Mouse (Mus musculus): Measurements from ENCODE around the gene Cdc42ep4. TPM values are rescaled to one million over a fixed set of nuclear protein-coding genes. Genes with fewer than 3 reads are reported as not detected.

Cdc42ep4 gene
- polyA plus RNA-seq, 1 experiment from 2014 or later, result 51.6 TPM

GRCm38 (mm10) chr11:113758851-113759250 lies 7.2 kb upstream of the Cdc42ep4 start:
- WGBS, result 91% methylated on average over 5 of the region's 5 CpGs
- Histone ChIP-seq H3K9ac (replicated peaks; ENCODE audit: low read depth, low read length) (no peak overlapping the region), H3K4me2 (replicated peaks; ENCODE audit: low read depth, low read length) (no peak overlapping the region), H3K4me3 (ENCODE audit: low read depth, low read length) (no peak overlapping the region), H3K9me3 (ENCODE audit: control insufficient read depth, low read depth, low read length) (no peaks in the 10 kb centered on the region), H3K4me1 (ENCODE audit: control insufficient read depth, insufficient read depth, low read length) (peaks cover 11% of the 10 kb centered on the region; the same call in 1 of the 2 replicates), H3K27ac (ENCODE audit: low read length) (no peak overlapping the region), H3K36me3 (ENCODE audit: control insufficient read depth, insufficient read depth, low read length) (no peaks in the 10 kb centered on the region), H3K27me3 (ENCODE audit: control insufficient read depth, insufficient read depth, low read length) (no peaks in the 10 kb centered on the region)
- no peak for ATAC-seq (ENCODE audit: insufficient number of reproducible peaks, insufficient read depth, low FRiP score, low read depth)

DNA sequence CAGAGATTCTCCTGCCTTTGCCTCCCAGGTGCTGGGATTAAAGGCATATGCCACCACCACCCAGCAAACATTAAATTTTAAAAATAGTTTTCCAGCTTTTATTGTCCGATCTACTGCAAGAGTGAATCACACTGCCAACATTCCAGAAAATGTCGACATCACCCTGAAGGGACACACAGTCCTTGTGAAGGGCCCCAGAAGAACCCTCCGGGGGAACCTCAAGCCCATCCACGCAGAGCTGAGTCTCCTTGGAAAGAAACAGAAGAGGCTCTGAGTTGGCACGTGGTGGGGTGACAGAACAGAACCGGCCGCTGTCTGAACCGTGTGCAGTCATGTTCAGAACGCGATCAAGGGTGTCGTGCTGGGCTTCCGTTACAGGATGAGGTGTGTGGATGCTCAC lies 4.9 kb upstream of the Cdc42ep4 start:
- H3K36me3 ChIP-seq (ENCODE audit: control insufficient read depth, insufficient read depth, low read length), result no peaks in the 10 kb centered on the region
- H3K4me1 ChIP-seq (ENCODE audit: control insufficient read depth, insufficient read depth, low read length), result peaks cover 11% of the 10 kb centered on the region; the same call in 1 of the 2 replicates
- no peak overlapping the region for H3K9ac ChIP-seq (replicated peaks; ENCODE audit: low read depth, low read length)
- no peak overlapping the region for H3K4me3 ChIP-seq (ENCODE audit: low read depth, low read length)
- H3K27me3 ChIP-seq (ENCODE audit: control insufficient read depth, insufficient read depth, low read length), result no peaks in the 10 kb centered on the region
- WGBS, result 88% methylated on average over 12 of the region's 12 CpGs
- ATAC-seq (ENCODE audit: insufficient number of reproducible peaks, insufficient read depth, low FRiP score, low read depth), result no peak
- no peaks in the 10 kb centered on the region for H3K9me3 ChIP-seq (ENCODE audit: control insufficient read depth, low read depth, low read length)
- no peak overlapping the region for H3K4me2 ChIP-seq (replicated peaks; ENCODE audit: low read depth, low read length)
- H3K27ac ChIP-seq (ENCODE audit: low read length), result no peak overlapping the region; the same call in 1 of the 2 replicates

- H3K4me2 ChIP-seq (replicated peaks; ENCODE audit: low read depth, low read length), result no peak overlapping the region
- ATAC-seq (ENCODE audit: insufficient number of reproducible peaks, insufficient read depth, low FRiP score, low read depth), result no peak
- H3K27ac ChIP-seq (ENCODE audit: low read length), result peak overlapping the region; percentile 79
- H3K4me1 ChIP-seq (ENCODE audit: control insufficient read depth, insufficient read depth, low read length), result peaks cover 11% of the 10 kb centered on the region; the same call in 1 of the 2 replicates
- H3K27me3 ChIP-seq (ENCODE audit: control insufficient read depth, insufficient read depth, low read length), result no peaks in the 10 kb centered on the region
- no peak overlapping the region for H3K4me3 ChIP-seq (ENCODE audit: low read depth, low read length)
- H3K9me3 ChIP-seq (ENCODE audit: control insufficient read depth, low read depth, low read length), result no peaks in the 10 kb centered on the region
- H3K36me3 ChIP-seq (ENCODE audit: control insufficient read depth, insufficient read depth, low read length), result no peaks in the 10 kb centered on the region
- WGBS, result 64% methylated on average over 14 of the region's 14 CpGs
- no peak overlapping the region for H3K9ac ChIP-seq (replicated peaks; ENCODE audit: low read depth, low read length)
These were observed 4.2 kb upstream of the Cdc42ep4 start for GRCm38 (mm10) chr11:113755878-113756277.

DNA sequence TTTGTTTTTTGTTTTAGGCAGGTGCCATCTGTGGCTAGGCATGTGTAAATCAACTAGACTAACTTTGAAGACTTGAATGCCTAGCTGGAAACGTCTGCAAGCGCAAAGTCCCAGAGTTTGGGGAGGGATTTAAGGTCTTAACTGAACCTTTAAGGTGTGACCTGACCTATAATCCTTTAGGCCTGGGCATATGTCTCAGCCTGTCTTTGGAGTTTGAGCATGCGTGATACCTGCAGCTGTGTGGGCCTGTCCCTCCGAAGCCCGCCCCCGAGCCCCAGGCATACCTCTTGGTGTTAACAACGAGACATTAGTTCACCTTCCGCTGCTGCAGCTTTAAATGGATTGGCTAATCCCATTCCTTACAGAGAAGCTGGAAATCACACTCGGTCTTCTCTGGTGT lies 3.2 kb upstream of the Cdc42ep4 start:
- no peak for ATAC-seq (ENCODE audit: insufficient number of reproducible peaks, insufficient read depth, low FRiP score, low read depth)
- Histone ChIP-seq H3K4me3 (ENCODE audit: low read depth, low read length) (no peak overlapping the region), H3K9ac (replicated peaks; ENCODE audit: low read depth, low read length) (no peak overlapping the region), H3K36me3 (ENCODE audit: control insufficient read depth, insufficient read depth, low read length) (no peaks in the 10 kb centered on the region), H3K4me1 (ENCODE audit: control insufficient read depth, insufficient read depth, low read length) (peaks cover 11% of the 10 kb centered on the region; the same call in 1 of the 2 replicates), H3K27me3 (ENCODE audit: control insufficient read depth, insufficient read depth, low read length) (no peaks in the 10 kb centered on the region), H3K9me3 (ENCODE audit: control insufficient read depth, low read depth, low read length) (no peaks in the 10 kb centered on the region), H3K4me2 (replicated peaks; ENCODE audit: low read depth, low read length) (no peak overlapping the region), H3K27ac (ENCODE audit: low read length) (peak overlapping the region; percentile 79)
- WGBS, result 35% methylated on average over 9 of the region's 9 CpGs

DNA sequence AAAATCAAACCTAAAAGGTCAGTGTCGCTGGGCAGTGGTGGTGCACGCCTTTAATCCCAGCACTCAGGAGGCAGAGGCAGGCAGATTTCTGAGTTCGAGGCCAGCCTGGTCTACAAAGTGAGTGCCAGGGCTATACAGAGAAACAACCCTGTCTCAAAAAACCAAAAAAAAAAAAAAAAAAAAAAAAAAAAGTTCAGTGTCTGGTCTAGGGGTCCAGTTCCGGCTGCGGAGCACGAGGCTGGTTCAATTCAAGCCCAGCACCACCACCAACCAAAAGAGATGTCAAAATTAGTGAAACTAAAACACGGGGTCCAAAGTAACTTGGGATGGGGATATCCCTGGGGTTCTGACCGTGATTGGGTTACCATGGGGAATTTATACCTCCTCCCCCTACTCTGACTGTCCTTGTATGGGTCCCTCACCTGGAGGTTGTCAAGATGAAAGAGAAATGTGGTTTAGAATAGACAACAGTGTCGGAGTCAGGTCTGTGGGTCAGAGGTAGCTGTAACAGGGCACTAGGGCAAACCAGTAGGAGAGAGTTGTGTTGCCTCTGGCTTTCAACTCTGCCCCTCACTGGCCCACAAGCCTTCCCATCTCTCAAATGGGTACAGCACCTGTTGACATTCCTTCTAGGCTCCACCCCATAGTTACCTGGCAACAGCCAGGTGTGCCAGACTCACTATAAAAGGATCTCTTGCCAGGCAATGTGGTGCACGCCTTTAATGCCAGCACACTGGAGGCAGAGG lies 1.2 kb upstream of the Cdc42ep4 start:
- Histone ChIP-seq H3K27me3 (ENCODE audit: control insufficient read depth, insufficient read depth, low read length) (no peaks in the 10 kb centered on the region), H3K36me3 (ENCODE audit: control insufficient read depth, insufficient read depth, low read length) (peaks cover 6% of the 10 kb centered on the region; the same call in 1 of the 2 replicates), H3K4me1 (ENCODE audit: control insufficient read depth, insufficient read depth, low read length) (peaks cover 23% of the 10 kb centered on the region), H3K9ac (replicated peaks; ENCODE audit: low read depth, low read length) (no peak overlapping the region), H3K4me2 (replicated peaks; ENCODE audit: low read depth, low read length) (peak overlapping the region; percentile 76), H3K4me3 (ENCODE audit: low read depth, low read length) (no peak overlapping the region), H3K27ac (ENCODE audit: low read length) (no peak overlapping the region), H3K9me3 (ENCODE audit: control insufficient read depth, low read depth, low read length) (no peaks in the 10 kb centered on the region)
- no peak for ATAC-seq (ENCODE audit: insufficient number of reproducible peaks, insufficient read depth, low FRiP score, low read depth)
- WGBS, result 94% methylated on average over 10 of the region's 10 CpGs

DNA sequence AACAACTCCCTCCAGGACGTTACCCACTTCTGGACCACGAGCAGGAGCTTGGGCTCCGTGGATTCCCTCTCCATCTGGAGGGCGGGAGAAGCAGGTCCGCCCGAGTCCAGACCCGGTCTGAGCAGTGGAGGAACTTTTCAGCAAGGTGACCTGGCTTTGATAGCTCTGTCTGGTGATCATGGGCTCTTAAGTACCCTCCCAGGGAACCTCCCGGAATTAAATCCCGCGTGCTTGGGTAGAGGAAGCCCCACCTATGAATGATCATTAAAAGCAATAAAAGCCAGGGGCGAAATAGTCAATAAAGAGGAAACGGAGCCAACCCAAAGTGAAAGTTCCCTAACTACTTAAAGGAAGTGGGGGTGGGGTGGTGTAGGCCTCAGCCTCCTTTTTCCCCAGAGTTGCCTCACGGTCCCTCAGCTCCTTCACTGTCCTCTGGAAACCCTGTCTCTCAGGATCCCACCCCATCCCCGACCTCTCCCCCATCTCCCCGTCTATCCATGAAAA lies 529 bp upstream of the Cdc42ep4 start:
- 19% methylated on average over 15 of the region's 15 CpGs for WGBS

DNA sequence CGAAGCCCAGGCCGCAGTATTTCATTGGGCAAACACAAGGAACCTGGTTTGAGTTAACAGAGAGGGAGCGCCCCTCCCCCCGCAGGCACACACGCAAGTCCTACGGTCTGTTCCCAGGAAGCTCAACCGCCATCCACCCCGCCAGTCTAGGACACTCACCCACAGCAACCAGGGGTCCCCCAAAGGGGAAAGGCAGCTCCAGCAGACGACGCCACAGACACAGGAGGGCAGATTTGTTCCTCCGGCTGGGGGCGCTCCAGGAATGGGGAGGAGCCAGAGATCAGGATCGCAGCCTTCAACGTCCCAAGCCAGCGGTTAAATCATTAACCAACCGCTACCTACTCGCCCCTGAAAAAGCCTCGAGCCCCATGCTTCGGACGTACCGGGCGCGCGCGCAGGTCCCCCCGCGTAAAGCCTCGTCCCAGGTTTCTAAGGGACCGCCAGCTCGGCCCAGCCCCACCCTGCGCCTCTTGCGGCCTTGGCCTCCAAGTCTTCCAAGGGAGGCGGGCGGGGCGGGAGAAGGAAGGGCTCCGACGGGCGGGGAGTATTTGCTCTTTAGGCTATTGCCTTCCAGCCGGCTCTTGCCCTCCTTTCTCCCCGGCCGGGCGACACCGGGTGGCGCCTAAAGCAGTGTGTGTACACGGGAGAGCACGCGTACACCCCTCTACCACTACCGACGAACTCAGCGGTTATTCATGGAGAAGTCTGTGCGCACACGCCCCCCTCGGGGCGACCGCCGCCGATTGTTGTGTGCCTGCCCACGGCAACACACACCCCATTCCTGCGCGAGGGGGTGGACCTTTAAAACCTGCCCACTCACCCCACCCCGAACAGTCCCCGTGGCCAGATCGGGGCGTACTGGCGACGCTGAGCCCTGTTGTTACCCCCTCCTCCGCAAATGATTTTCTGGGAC lies 854 bp downstream of the Cdc42ep4 start:
- H3K27me3 ChIP-seq (ENCODE audit: control insufficient read depth, insufficient read depth, low read length), result no peaks in the 10 kb centered on the region
- H3K36me3 ChIP-seq (ENCODE audit: control insufficient read depth, insufficient read depth, low read length), result peaks cover 6% of the 10 kb centered on the region; the same call in 1 of the 2 replicates
- peak; percentile 34 for ATAC-seq (ENCODE audit: insufficient number of reproducible peaks, insufficient read depth, low FRiP score, low read depth)
- WGBS, result under 1% methylated on average over 67 of the region's 67 CpGs
- H3K4me3 ChIP-seq (ENCODE audit: low read depth, low read length), result peak overlapping the region; percentile 96
- H3K27ac ChIP-seq (ENCODE audit: low read length), result peak overlapping the region; percentile 90
- H3K9ac ChIP-seq (replicated peaks; ENCODE audit: low read depth, low read length), result peak overlapping the region; percentile 94
- H3K4me1 ChIP-seq (ENCODE audit: control insufficient read depth, insufficient read depth, low read length), result peaks cover 34% of the 10 kb centered on the region
- H3K4me2 ChIP-seq (replicated peaks; ENCODE audit: low read depth, low read length), result peak overlapping the region; percentile 76
- H3K9me3 ChIP-seq (ENCODE audit: control insufficient read depth, low read depth, low read length), result no peaks in the 10 kb centered on the region

More for the DNA sequence above, 529 bp upstream of the Cdc42ep4 start:
- no peak for ATAC-seq (ENCODE audit: insufficient number of reproducible peaks, insufficient read depth, low FRiP score, low read depth)
- H3K9me3 ChIP-seq (ENCODE audit: control insufficient read depth, low read depth, low read length), result no peaks in the 10 kb centered on the region
- no peaks in the 10 kb centered on the region for H3K27me3 ChIP-seq (ENCODE audit: control insufficient read depth, insufficient read depth, low read length)
- H3K4me3 ChIP-seq (ENCODE audit: low read depth, low read length), result peak overlapping the region; percentile 96
- H3K4me2 ChIP-seq (replicated peaks; ENCODE audit: low read depth, low read length), result peak overlapping the region; percentile 76
- peak overlapping the region; percentile 90 for H3K27ac ChIP-seq (ENCODE audit: low read length)
- H3K4me1 ChIP-seq (ENCODE audit: control insufficient read depth, insufficient read depth, low read length), result peaks cover 29% of the 10 kb centered on the region
- peaks cover 6% of the 10 kb centered on the region; the same call in 1 of the 2 replicates for H3K36me3 ChIP-seq (ENCODE audit: control insufficient read depth, insufficient read depth, low read length)
- peak overlapping the region; percentile 94 for H3K9ac ChIP-seq (replicated peaks; ENCODE audit: low read depth, low read length)

DNA sequence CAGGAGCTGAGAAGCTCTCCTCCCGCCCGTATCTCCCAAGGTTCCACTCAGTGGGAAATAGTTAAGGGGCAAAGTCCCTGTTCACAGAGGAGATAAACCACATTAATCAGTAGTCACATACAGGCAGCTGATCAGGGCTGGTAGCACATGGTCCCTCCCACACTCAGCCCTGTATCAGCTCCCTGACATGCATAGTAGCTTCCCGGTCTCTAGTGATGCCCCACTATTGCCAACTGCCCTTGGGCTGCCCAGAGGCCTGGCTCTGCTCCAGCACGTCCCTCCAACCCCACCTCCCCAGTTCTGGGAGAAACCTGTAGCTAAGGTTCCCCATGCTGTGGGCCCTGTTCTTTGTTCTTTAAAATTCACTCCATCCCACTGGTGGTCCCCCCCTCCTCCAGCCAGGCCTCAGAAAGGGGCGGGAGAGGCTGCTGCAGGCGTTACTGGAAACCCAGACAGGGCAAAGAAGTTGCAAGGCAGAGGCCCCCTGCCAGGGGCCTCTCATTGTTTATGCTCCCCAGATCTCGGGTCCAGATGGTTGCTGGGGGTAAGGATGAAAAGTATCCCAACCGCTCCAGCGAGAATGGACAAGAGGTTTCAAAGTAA lies 1.8 kb downstream of the Cdc42ep4 start:
- Histone ChIP-seq H3K27me3 (ENCODE audit: control insufficient read depth, insufficient read depth, low read length) (no peaks in the 10 kb centered on the region), H3K9ac (replicated peaks; ENCODE audit: low read depth, low read length) (peak overlapping the region; percentile 94), H3K36me3 (ENCODE audit: control insufficient read depth, insufficient read depth, low read length) (peaks cover 6% of the 10 kb centered on the region; the same call in 1 of the 2 replicates), H3K4me2 (replicated peaks; ENCODE audit: low read depth, low read length) (peak overlapping the region; percentile 76), H3K9me3 (ENCODE audit: control insufficient read depth, low read depth, low read length) (no peaks in the 10 kb centered on the region), H3K4me1 (ENCODE audit: control insufficient read depth, insufficient read depth, low read length) (peaks cover 34% of the 10 kb centered on the region), H3K4me3 (ENCODE audit: low read depth, low read length) (peak overlapping the region; percentile 96), H3K27ac (ENCODE audit: low read length) (peak overlapping the region; percentile 90)
- under 1% methylated on average over 9 of the region's 9 CpGs for WGBS
- peak; percentile 59; the same call in 1 of the 2 replicates for ATAC-seq (ENCODE audit: insufficient number of reproducible peaks, insufficient read depth, low FRiP score, low read depth)
